Mouse (Mus musculus) heart, adult 2 months (tissue): ENCODE measurements around the gene Uhrf1.
A peak's percentile ranks its signal among the peaks of the same experiment; 100 is the strongest.

Experiments used
- CTCF ChIP-seq: fragments of 200-600 bp; IDR thresholded peaks from 2 replicates; pipeline ENCODE4 v1.8.1; 2022; ENCODE audit warnings: antibody characterized with exemption, mild to moderate bottlenecking, moderate library complexity
- POLR2A ChIP-seq: fragments of 200-500 bp; IDR thresholded peaks from 2 replicates; pipeline ENCODE4 v1.6.1; 2011; ENCODE audit warnings: mild to moderate bottlenecking, low read depth, low read length, control low read depth; ENCODE audit not compliant: insufficient read depth

DNA sequence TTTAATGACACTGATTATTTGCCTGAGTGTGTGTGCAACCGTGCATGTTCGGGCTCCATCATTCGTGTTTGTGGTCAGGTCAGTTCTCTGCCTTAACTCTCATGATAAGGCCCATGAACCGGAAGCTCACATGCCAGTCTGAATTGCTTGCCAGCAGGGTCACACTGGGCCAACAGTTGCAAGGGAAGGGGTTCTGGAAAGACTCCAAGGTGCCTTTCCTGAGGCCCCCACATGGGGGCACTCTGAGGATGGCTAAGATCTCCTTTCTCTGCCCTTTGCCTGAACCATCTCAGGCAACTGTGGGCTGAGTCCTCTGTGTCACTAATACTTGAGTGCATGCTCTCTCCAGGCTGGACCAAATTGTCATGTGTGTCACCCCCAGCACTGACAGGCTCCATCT, 34.1 kb downstream of the Uhrf1 start:
- TF ChIP-seq POLR2A (no peak), CTCF (peak; percentile 81)
